Mouse (Mus musculus): ENCODE data around the gene Saal1. TPM values are rescaled to one million over a fixed set of nuclear protein-coding genes. Genes with fewer than 3 reads are reported as not detected.
"Not testable (repeated sequence)": the region's sequence is repeated elsewhere in the genome, so short reads cannot be mapped to it uniquely, and the experiment has no call there.

Saal1 gene
- 16.2 and 16.5 TPM in 2 replicates for polyA plus RNA-seq (2016; fragmentation: Nextera tagmentation; extraction: Ambion mirVana)

DNA sequence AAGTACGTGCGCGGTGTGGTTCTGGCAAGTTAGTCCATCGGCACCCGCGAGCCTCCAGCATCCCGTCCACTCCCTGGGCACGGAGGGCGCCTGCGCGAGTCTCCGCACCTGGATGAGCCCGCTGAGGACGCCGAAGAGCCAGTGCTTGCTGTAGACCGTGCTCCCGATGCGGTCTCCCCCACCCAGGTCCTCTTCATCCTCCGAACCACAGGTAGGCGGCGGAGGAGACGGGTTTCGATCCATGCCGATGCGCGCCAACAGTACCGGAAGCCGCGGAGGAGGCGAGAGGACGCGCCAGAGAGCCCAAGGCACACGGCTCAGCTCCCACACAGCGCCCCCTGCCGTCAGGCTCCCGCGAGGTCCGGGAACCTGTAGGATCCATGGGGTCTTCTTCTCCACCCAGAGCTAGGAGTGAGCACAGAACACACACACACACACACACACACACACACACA lies at the start of gene Saal1:
Gene Saal1, minus strand, starts transcription at position 291 of the 455 bp plus-strand sequence.
- peak; percentile 94 for ATAC-seq (ENCODE audit: insufficient number of reproducible peaks, low FRiP score)
- WGBS = 0% methylated on average over 38 of the region's 38 CpGs
- peaks cover 10% of the 10 kb centered on the region for H3K4me1 ChIP-seq (replicated peaks)
- no peaks in the 10 kb centered on the region for H3K9me3 ChIP-seq (replicated peaks)
- peak within 1 kb of the TSS; percentile 97 for H3K4me3 ChIP-seq
- H3K27me3 ChIP-seq (replicated peaks) = no peaks in the 10 kb centered on the region
- peak within 1 kb of the TSS; percentile 98 for H3K9ac ChIP-seq
- H3K36me3 ChIP-seq = peaks cover 27% of the 10 kb centered on the region
- peak within 1 kb of the TSS; percentile 66 for H3K4me2 ChIP-seq
- H3K27ac ChIP-seq (ENCODE audit: poor library complexity, severe bottlenecking) = peak within 1 kb of the TSS; percentile 54

DNA sequence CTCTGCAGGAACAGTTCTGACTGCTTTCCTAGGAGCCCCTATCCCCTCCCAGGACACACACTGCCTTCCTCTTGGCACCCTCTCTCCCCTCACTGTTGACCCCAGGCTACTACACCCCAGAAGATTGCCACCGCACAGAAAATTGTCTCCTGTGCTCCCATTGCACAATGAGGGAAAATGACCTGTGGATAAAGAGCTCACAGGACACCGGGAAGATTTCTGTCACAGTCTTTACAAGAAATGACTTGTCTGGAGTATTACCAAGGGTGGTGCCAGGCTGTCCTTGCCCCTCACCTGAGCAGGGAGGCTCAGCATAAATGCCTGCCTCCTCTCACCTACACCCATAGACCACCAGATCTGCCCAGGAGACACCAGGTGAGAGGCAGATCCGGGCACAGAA lies 41.0 kb upstream of the Saal1 start, which contains the start of gene Saa2:
Gene Saa2, plus strand, starts transcription at position 301 of the 400 bp plus-strand sequence.
- no peaks in the 10 kb centered on the region for H3K36me3 ChIP-seq
- H3K4me1 ChIP-seq (replicated peaks) = peaks cover 3% of the 10 kb centered on the region; the same call in 1 of the 2 replicates
- H3K9me3 ChIP-seq (replicated peaks) = no peaks in the 10 kb centered on the region
- no peak within 1 kb of the TSS for H3K4me3 ChIP-seq
- H3K4me2 ChIP-seq = no peak within 1 kb of the TSS
- no peak within 1 kb of the TSS for H3K27ac ChIP-seq (ENCODE audit: poor library complexity, severe bottlenecking)
- H3K27me3 ChIP-seq (replicated peaks) = 0 out of 2 replicates have a peak, but pooled peaks cover 4% of the 10 kb centered on the region
- no peak for ATAC-seq (ENCODE audit: insufficient number of reproducible peaks, low FRiP score)
- 67% methylated on average over 3 of the region's 3 CpGs for WGBS
- no peak within 1 kb of the TSS for H3K9ac ChIP-seq

DNA sequence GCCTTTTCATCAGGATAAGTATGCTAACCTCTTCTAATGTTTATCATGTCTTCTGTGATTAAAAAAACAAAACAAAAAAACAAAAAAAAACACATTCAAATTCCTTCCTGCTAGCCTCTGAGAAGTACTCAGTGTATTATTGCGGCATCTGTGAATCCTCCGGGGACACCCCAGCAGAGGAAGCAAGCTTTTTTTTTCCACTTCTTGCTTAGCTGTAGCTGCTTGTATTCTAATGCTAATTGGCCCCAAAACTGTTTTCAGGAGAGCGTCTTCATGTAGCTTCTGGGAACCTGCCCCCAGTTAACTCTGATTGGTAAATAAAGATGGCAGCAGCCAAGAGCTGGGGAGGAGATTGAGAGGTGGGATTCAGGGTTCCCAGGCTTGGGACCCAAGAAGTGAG lies 38.0 kb upstream of the Saal1 start:
- ATAC-seq (ENCODE audit: insufficient number of reproducible peaks, low FRiP score) = no peak
- no peak overlapping the region for H3K4me2 ChIP-seq
- no peak overlapping the region for H3K27ac ChIP-seq (ENCODE audit: poor library complexity, severe bottlenecking)
- H3K27me3 ChIP-seq (replicated peaks) = 0 out of 2 replicates have a peak, but pooled peaks cover 4% of the 10 kb centered on the region
- H3K36me3 ChIP-seq = no peaks in the 10 kb centered on the region
- WGBS = 66% methylated on average over 3 of the region's 3 CpGs
- H3K4me1 ChIP-seq (replicated peaks) = peaks cover 3% of the 10 kb centered on the region; the same call in 1 of the 2 replicates
- no peaks in the 10 kb centered on the region for H3K9me3 ChIP-seq (replicated peaks)
- H3K4me3 ChIP-seq = no peak overlapping the region
- no peak overlapping the region for H3K9ac ChIP-seq

DNA sequence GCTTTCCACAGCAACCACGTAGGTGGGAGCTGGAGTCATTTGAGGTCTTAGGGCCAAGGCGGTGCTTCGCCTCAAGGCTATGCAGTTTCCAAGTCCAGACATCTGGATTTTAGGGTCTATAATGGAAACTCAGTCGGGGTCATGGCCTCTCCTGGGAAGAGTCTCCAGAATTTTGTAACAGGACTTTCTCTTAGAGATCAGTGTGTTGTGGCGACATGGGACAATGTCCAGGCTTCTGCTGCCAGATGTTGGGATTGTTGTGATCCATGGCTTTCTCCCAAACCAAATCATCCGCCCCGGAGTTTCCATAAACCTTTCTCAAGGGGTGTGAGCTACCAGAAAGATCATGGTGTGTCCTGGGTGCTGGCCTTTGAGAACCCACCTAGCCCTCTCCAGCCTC lies 35.9 kb upstream of the Saal1 start:
- Histone ChIP-seq H3K9ac (no peak overlapping the region), H3K36me3 (no peaks in the 10 kb centered on the region), H3K4me2 (no peak overlapping the region), H3K27ac (ENCODE audit: poor library complexity, severe bottlenecking) (no peak overlapping the region), H3K4me1 (replicated peaks) (peaks cover 3% of the 10 kb centered on the region; the same call in 1 of the 2 replicates), H3K4me3 (no peak overlapping the region), H3K27me3 (replicated peaks) (0 out of 2 replicates have a peak, but pooled peaks cover under 1% of the 10 kb centered on the region), H3K9me3 (replicated peaks) (no peaks in the 10 kb centered on the region)
- 85% methylated on average over 7 of the region's 7 CpGs for WGBS
- ATAC-seq (ENCODE audit: insufficient number of reproducible peaks, low FRiP score) = no peak

DNA sequence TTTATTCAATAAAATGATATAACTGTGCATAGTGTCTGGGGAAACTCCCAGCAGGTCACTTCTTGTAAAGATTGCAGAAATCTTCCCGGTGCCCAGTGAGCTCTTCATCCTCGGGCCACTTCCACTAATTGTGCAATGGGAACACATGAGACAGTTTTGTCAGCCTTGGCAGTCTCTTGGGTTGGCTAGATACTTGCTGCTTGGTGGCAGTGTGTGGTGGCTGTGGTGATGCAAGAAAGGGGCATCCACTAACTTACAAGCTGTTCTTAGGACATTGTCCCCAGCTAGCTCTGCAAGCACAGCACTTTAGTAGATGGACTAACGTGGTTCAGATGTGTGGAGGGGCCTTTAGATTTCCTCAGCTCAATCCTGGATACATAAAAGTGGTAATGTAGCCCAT lies 35.3 kb upstream of the Saal1 start:
- Histone ChIP-seq H3K27me3 (replicated peaks) (no peaks in the 10 kb centered on the region), H3K4me3 (no peak overlapping the region), H3K4me2 (no peak overlapping the region), H3K9ac (no peak overlapping the region), H3K4me1 (replicated peaks) (peaks cover 3% of the 10 kb centered on the region; the same call in 1 of the 2 replicates), H3K27ac (ENCODE audit: poor library complexity, severe bottlenecking) (no peak overlapping the region), H3K9me3 (replicated peaks) (no peaks in the 10 kb centered on the region), H3K36me3 (no peaks in the 10 kb centered on the region)
- no peak for ATAC-seq (ENCODE audit: insufficient number of reproducible peaks, low FRiP score)
- WGBS = 76% methylated on average over 3 of the region's 3 CpGs

DNA sequence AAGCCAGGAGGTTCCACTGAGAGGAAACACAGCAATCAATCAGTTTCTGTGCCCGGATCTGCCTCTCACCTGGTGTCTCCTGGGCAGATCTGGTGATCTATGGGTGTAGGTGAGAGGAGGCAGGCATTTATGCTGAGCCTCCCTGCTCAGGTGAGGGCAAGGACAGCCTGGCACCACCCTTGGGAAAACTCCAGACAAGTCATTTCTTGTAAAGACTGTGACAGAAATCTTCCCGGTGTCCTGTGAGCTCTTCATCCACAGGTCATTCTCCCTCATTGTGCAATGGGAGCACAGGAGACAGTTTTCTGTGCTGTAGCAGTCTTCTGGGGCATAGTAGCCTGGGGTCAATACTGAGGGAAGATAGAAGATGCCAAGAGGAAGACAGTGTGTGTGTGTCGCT lies 32.4 kb upstream of the Saal1 start, which contains the start of gene Saa1:
Gene Saa1, minus strand, starts transcription at position 101 of the 400 bp plus-strand sequence.
- H3K27ac ChIP-seq (ENCODE audit: poor library complexity, severe bottlenecking); ATAC-seq (ENCODE audit: insufficient number of reproducible peaks, low FRiP score); H3K9ac ChIP-seq; H3K9me3 ChIP-seq (replicated peaks); H3K4me1 ChIP-seq (replicated peaks); H3K4me3 ChIP-seq; H3K36me3 ChIP-seq; H3K27me3 ChIP-seq (replicated peaks); H3K4me2 ChIP-seq: not testable (repeated sequence)
- 67% methylated on average over 3 of the region's 3 CpGs for WGBS

DNA sequence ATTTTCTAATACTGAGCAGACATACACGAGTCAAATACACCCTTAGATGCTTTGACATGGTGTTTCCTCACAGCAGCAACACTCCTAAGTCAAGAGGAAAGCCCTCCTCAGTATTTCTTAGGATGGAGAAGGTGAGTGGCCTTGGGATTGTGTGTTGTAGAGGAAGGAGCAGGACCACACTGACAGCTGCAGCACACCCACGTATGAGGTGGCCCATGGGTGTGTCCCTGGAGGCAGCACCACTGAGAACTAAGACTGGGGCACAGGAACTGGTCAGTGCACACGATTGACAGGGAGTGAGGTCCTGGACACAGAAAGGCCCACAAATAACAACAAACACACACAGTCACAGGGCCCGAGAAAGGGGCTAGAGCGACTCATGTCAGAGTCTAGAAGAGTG lies 29.6 kb upstream of the Saal1 start:
- H3K9me3 ChIP-seq (replicated peaks); H3K4me2 ChIP-seq; H3K27me3 ChIP-seq (replicated peaks); H3K4me1 ChIP-seq (replicated peaks); ATAC-seq (ENCODE audit: insufficient number of reproducible peaks, low FRiP score); H3K27ac ChIP-seq (ENCODE audit: poor library complexity, severe bottlenecking); H3K36me3 ChIP-seq; H3K4me3 ChIP-seq; H3K9ac ChIP-seq: not testable (repeated sequence)
- 69% methylated on average over 5 of the region's 5 CpGs for WGBS

DNA sequence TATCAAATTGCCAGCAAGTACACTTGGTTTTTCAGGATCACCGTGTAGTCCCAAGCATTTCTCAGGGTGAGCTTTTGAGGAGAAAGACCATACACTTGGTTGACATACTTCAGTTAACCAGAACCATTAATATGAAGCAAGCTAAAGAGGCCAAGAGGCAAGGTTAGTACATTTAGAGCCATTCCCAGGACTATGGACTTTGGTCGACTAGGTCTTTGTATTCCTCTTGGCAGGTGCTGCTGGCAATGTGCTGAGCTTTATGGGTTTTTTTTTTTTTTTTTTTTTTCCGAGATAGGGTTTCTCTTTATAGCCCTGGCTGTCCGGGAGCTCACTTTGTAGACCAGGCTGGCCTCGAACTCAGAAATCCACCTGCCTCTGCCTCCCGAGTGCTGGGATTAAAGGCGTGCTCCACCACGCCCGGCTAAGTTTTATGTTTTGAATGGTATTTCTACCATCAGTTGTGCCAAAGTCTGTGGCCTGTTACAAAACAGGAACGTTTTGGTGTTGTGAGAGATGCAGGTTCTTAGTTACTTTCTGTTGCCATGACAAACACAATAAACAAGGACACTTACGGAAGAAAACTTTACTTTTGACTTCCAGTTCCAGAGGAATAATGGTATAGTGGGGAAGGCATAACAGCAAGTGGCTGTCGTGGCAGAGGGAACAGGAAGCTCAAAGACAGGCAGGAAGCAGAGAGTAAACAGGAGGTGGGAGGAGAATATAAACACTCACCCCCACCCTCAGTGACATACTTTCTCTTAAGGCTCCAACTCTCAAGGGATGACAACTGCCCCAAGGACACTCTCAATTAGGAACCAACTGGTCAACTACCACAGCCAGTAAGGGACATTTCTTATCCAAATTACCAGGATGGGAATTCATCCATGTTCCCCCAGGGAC lies 28.3 kb upstream of the Saal1 start:
- WGBS = 72% methylated on average over 12 of the region's 12 CpGs
- no peak for ATAC-seq (ENCODE audit: insufficient number of reproducible peaks, low FRiP score)
- Histone ChIP-seq H3K27ac (ENCODE audit: poor library complexity, severe bottlenecking) (no peak overlapping the region), H3K4me3 (no peak overlapping the region), H3K9me3 (replicated peaks) (no peaks in the 10 kb centered on the region), H3K4me2 (no peak overlapping the region), H3K27me3 (replicated peaks) (no peaks in the 10 kb centered on the region), H3K36me3 (no peaks in the 10 kb centered on the region), H3K4me1 (replicated peaks) (no peaks in the 10 kb centered on the region), H3K9ac (no peak overlapping the region)

DNA sequence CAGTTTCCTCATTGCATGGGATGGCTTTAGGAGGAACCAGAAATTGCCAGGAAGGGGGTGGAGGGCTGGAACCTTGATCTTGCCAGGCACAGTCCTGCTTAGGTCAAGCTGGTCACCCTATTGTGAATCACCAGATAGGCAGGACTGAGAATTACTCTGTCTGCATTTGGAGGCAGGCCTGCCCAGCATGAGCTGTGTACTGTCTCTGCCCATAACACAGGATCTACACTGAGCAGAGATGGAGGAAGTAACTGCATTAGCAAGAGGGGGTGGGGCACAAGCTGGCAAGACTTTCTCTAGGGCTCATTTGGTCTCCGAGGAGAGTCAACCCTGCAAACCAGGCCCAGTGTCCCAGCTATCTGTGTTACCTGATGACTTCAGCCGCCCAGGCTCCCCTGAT lies 24.5 kb upstream of the Saal1 start:
- no peaks in the 10 kb centered on the region; the same call in 1 of the 2 replicates for H3K9me3 ChIP-seq (replicated peaks)
- H3K36me3 ChIP-seq = no peaks in the 10 kb centered on the region
- H3K4me2 ChIP-seq = no peak overlapping the region
- no peak overlapping the region for H3K27ac ChIP-seq (ENCODE audit: poor library complexity, severe bottlenecking)
- ATAC-seq (ENCODE audit: insufficient number of reproducible peaks, low FRiP score) = no peak
- WGBS = 72% methylated on average over 2 of the region's 2 CpGs
- no peak overlapping the region for H3K9ac ChIP-seq
- no peaks in the 10 kb centered on the region for H3K27me3 ChIP-seq (replicated peaks)
- H3K4me3 ChIP-seq = no peak overlapping the region
- no peaks in the 10 kb centered on the region for H3K4me1 ChIP-seq (replicated peaks)

DNA sequence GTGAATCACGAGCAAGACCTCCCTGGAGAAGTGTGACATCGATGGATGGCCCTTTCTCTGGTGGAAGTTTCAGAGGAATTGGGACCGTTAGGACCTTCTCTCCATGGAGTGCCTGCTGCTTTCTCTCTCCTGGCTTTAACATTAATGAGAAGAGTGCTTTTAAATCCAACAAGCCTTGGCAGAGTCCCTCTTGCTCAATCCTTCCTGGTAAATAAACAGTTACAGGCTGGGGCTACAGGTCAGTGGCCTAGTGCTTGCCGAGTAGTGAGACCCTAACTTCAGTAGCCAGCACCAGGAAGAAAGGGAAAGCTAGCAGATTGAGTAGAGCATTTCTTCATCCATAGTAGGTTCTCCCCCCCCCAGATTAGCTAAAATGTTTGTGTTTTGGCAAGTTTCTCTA lies 22.0 kb upstream of the Saal1 start, which contains the start of gene Saa4:
Gene Saa4, minus strand, starts transcription at position 146 of the 400 bp plus-strand sequence.
- Histone ChIP-seq H3K9me3 (replicated peaks) (no peaks in the 10 kb centered on the region; the same call in 1 of the 2 replicates), H3K4me1 (replicated peaks) (no peaks in the 10 kb centered on the region), H3K27ac (ENCODE audit: poor library complexity, severe bottlenecking) (no peak within 1 kb of the TSS), H3K27me3 (replicated peaks) (no peaks in the 10 kb centered on the region), H3K4me2 (no peak within 1 kb of the TSS), H3K36me3 (no peaks in the 10 kb centered on the region), H3K9ac (no peak within 1 kb of the TSS), H3K4me3 (no peak within 1 kb of the TSS)
- no peak for ATAC-seq (ENCODE audit: insufficient number of reproducible peaks, low FRiP score)
- 79% methylated on average over 4 of the region's 4 CpGs for WGBS

DNA sequence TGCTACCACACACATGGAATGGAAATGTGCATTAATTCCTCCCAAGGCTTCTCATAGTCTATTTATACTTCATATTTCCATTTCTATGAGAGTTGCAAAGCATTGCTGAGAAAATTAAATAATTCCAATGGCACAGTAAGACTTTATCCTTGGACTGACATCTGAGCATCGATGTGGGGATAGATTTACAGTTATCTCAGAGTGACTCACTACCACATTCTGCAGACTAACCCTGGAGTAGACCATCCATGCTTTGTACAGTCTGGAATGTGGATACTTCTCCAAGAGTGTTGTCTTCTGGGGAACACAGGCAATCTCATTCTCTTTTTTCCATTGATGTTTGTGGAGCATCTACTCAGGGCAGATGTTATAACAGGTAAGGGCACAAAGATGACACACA lies 17.1 kb upstream of the Saal1 start:
- H3K4me2 ChIP-seq = no peak overlapping the region
- H3K4me3 ChIP-seq = no peak overlapping the region
- no peak for ATAC-seq (ENCODE audit: insufficient number of reproducible peaks, low FRiP score)
- no peaks in the 10 kb centered on the region for H3K9me3 ChIP-seq (replicated peaks)
- H3K4me1 ChIP-seq (replicated peaks) = no peaks in the 10 kb centered on the region
- no peak overlapping the region for H3K9ac ChIP-seq
- no peaks in the 10 kb centered on the region for H3K36me3 ChIP-seq
- no peak overlapping the region for H3K27ac ChIP-seq (ENCODE audit: poor library complexity, severe bottlenecking)
- 70% methylated on average over 1 of the region's 1 CpGs for WGBS
- H3K27me3 ChIP-seq (replicated peaks) = no peaks in the 10 kb centered on the region; the same call in 1 of the 2 replicates
